Mouse (Mus musculus): ENCODE measurements around the gene Enthd1.

DNA sequence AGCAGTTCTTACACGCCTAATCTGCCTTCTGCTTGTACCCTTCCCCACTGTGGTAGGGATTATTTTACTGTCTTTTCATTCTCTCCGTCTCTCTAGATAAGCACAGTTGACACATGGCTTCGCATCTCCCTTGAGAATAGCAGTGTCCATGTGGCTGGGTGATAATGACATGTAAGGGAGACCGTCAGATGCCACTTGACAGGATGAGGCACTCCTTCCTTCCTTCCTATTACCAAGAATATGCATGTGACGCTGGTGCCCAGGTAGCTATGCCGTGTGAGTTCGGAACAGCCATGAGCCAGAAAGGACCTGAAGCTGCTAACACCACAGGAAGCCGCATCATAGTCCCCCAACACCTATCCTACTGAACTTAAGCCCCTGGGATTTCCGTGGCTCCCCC lies 33.9 kb downstream of the Enthd1 start:
- TF ChIP-seq CTCF (IDR thresholded peaks at IDR 0.05; ENCODE audit: low read depth, low read length) (no peak), GATA2 (IDR thresholded peaks at IDR 0.05; ENCODE audit: borderline replicate concordance, low read depth, low read length) (no peak), GATA1 (IDR thresholded peaks at IDR 0.05; ENCODE audit: borderline replicate concordance, low read length) (no peak), POLR2AphosphoS5 (IDR thresholded peaks at IDR 0.05; ENCODE audit: insufficient replicate concordance, low read depth, low read length) (no peak)
